Mouse (Mus musculus): ENCODE data around the gene Lrrc41. TPM values are rescaled to one million over a fixed set of nuclear protein-coding genes. Genes with fewer than 3 reads are reported as not detected.

Lrrc41 gene
- polyA plus RNA-seq, 1 experiment = 47.3 TPM

- 79% methylated on average over 7 of the region's 7 CpGs for WGBS
- TF ChIP-seq CTCF (conservative IDR thresholded peaks at IDR 0.05; ENCODE audit: insufficient read depth, insufficient read length, low read depth, low read length) (no peak), POLR2A (IDR thresholded peaks at IDR 0.05; ENCODE audit: low read depth, low read length) (no peak)
- Histone ChIP-seq H3K27ac (ENCODE audit: insufficient read depth, low read depth, low read length) (no peak overlapping the region), H3K36me3 (ENCODE audit: control insufficient read depth, insufficient read depth, low read length) (no peaks in the 10 kb centered on the region), H3K27me3 (replicated peaks; ENCODE audit: control insufficient read depth, insufficient read depth, low read length) (no peaks in the 10 kb centered on the region), H3K4me1 (ENCODE audit: control insufficient read depth, insufficient read depth, low read length) (no peaks in the 10 kb centered on the region; the same call in 1 of the 2 replicates), H3K4me3 (ENCODE audit: insufficient read depth, low read depth, low read length) (no peak overlapping the region)
- no peak for DNase-seq
Observed at GRCm38 (mm10) chr4:116048130-116048920, 26.7 kb upstream of the Lrrc41 start.

- no peak for DNase-seq
- TF ChIP-seq CTCF (conservative IDR thresholded peaks at IDR 0.05; ENCODE audit: insufficient read depth, insufficient read length, low read depth, low read length) (no peak), POLR2A (IDR thresholded peaks at IDR 0.05; ENCODE audit: low read depth, low read length) (no peak)
- no peak overlapping the region for H3K4me3 ChIP-seq (ENCODE audit: insufficient read depth, low read depth, low read length)
- H3K4me1 ChIP-seq (ENCODE audit: control insufficient read depth, insufficient read depth, low read length) = no peaks in the 10 kb centered on the region; the same call in 1 of the 2 replicates
- H3K27ac ChIP-seq (ENCODE audit: insufficient read depth, low read depth, low read length) = no peak overlapping the region
- no peaks in the 10 kb centered on the region for H3K27me3 ChIP-seq (replicated peaks; ENCODE audit: control insufficient read depth, insufficient read depth, low read length)
- 79% methylated on average over 3 of the region's 3 CpGs for WGBS
- H3K36me3 ChIP-seq (ENCODE audit: control insufficient read depth, insufficient read depth, low read length) = no peaks in the 10 kb centered on the region
Observed at GRCm38 (mm10) chr4:116049211-116049610, 25.9 kb upstream of the Lrrc41 start.

DNA sequence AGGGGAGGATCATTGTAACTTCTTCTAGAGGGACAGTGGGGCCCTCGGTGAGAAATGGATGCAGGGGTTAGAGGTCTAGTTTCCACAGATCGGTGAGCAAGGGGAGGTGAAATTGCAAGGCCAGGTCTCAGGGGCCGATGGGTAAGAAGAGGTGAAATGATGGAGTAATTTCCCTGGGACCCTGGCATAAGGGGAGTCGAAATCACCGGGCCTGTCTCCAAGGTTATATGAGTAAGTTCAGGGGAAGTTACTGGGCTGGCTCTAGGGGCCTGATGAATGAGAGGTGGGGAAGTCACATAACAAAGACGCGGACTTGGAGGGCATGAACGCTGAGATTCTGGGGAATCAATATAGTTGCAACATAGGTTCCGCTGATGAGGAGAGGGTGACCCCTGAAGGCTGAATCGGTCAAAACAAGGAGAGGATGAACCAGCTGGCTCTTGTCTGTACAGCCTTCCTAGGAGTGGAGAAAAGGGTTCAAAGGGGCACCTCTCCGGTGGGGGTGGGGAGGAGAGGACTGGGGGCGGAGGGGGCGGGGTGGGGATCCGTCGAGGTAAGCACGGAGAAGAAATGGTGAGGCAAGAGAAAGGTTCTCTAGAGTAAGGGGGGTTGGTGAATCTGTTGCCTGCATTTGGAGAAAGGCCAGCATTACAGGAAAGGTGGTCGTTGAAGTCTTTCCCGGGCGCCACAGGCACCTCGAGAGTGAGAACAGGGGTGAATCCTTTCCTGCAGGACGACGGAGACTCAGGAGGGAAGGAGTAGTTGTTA, 22.4 kb upstream of the Lrrc41 start:
- Histone ChIP-seq H3K4me1 (ENCODE audit: control insufficient read depth, insufficient read depth, low read length) (no peaks in the 10 kb centered on the region; the same call in 1 of the 2 replicates), H3K27me3 (replicated peaks; ENCODE audit: control insufficient read depth, insufficient read depth, low read length) (no peaks in the 10 kb centered on the region), H3K4me3 (ENCODE audit: insufficient read depth, low read depth, low read length) (peak overlapping the region; percentile 60), H3K36me3 (ENCODE audit: control insufficient read depth, insufficient read depth, low read length) (no peaks in the 10 kb centered on the region), H3K27ac (ENCODE audit: insufficient read depth, low read depth, low read length) (peak overlapping the region; percentile 58)
- TF ChIP-seq CTCF (conservative IDR thresholded peaks at IDR 0.05; ENCODE audit: insufficient read depth, insufficient read length, low read depth, low read length) = peak; percentile 63
- TF ChIP-seq POLR2A (IDR thresholded peaks at IDR 0.05; ENCODE audit: low read depth, low read length) = no peak
- 4% methylated on average over 22 of the region's 22 CpGs for WGBS
- peak; percentile 77 for DNase-seq

GRCm38 (mm10) chr4:116053399-116053961, 21.6 kb upstream of the Lrrc41 start, which contains the start of gene Nsun4:
Nsun4 (minus strand) TSS chr4:116053876.
- no peaks in the 10 kb centered on the region for H3K36me3 ChIP-seq (ENCODE audit: control insufficient read depth, insufficient read depth, low read length)
- WGBS = under 1% methylated on average over 35 of the region's 35 CpGs
- TF ChIP-seq POLR2A (IDR thresholded peaks at IDR 0.05; ENCODE audit: low read depth, low read length) (peak; percentile 78), CTCF (conservative IDR thresholded peaks at IDR 0.05; ENCODE audit: insufficient read depth, insufficient read length, low read depth, low read length) (no peak)
- no peaks in the 10 kb centered on the region; the same call in 1 of the 2 replicates for H3K4me1 ChIP-seq (ENCODE audit: control insufficient read depth, insufficient read depth, low read length)
- H3K4me3 ChIP-seq (ENCODE audit: insufficient read depth, low read depth, low read length) = peak within 1 kb of the TSS; percentile 60
- DNase-seq = peak; percentile 95
- peak within 1 kb of the TSS; percentile 58 for H3K27ac ChIP-seq (ENCODE audit: insufficient read depth, low read depth, low read length)
- no peaks in the 10 kb centered on the region for H3K27me3 ChIP-seq (replicated peaks; ENCODE audit: control insufficient read depth, insufficient read depth, low read length)

DNA sequence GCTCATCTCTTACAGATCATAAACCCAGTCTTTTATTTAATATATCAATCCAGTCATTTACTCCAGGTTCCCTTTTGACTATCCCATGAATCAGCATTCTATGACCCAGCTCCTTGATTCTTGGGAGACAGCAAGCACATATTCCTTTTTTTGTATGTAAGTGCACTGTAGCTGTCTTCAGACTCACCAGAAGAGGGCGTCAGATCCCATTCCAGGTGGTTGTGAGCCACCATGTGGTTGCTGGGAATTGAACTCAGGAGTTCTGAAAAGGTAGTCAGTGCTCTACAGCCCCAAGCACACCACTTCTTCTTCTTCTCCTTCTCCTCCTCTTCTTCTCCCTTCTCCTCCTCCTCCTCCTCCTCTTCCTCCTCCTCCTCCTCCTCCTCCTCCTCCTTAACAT, 17.5 kb upstream of the Lrrc41 start:
- TF ChIP-seq POLR2A (IDR thresholded peaks at IDR 0.05; ENCODE audit: low read depth, low read length) = no peak
- TF ChIP-seq CTCF (conservative IDR thresholded peaks at IDR 0.05; ENCODE audit: insufficient read depth, insufficient read length, low read depth, low read length) = no peak
- WGBS = 12% methylated on average over 1 of the region's 1 CpGs
- no peaks in the 10 kb centered on the region; the same call in 1 of the 2 replicates for H3K4me1 ChIP-seq (ENCODE audit: control insufficient read depth, insufficient read depth, low read length)
- H3K27me3 ChIP-seq (replicated peaks; ENCODE audit: control insufficient read depth, insufficient read depth, low read length) = no peaks in the 10 kb centered on the region
- no peak overlapping the region for H3K4me3 ChIP-seq (ENCODE audit: insufficient read depth, low read depth, low read length)
- no peak for DNase-seq
- H3K27ac ChIP-seq (ENCODE audit: insufficient read depth, low read depth, low read length) = no peak overlapping the region
- H3K36me3 ChIP-seq (ENCODE audit: control insufficient read depth, insufficient read depth, low read length) = no peaks in the 10 kb centered on the region

DNA sequence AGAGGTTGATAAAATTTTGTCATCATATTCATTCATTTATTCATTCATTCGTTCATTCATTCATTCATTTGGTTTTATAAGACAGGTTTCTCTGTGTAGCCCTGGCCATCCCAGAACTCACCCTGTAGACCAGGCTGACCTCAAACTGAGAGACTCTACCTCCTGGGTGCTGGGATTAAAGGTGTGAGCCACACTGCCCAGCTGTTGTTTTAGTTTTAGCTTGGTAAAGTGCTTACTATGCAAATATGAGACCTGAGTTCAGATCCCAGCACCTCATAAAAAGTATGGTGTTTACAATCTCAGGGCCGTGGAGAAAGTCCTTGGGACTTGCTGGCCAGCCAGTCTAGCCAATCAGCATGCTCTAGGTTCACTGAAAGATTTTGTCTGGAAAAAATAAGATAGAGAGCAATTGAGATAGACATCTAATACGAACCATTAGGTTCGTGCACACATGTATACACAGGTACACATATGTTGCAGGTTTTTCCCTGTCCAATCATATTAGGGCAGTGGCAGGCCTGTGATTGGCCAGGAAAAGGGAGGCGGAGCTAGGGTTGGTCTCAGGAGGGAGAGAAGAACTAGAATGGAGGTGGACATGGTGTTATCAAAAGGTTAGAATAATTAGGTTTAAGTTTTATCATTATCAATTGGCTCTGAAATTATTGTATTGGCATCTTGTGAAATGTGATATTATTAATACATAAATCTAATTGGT, 15.9 kb upstream of the Lrrc41 start:
- WGBS = 80% methylated on average over 5 of the region's 5 CpGs

More for the DNA sequence above, 15.9 kb upstream of the Lrrc41 start:
- TF ChIP-seq POLR2A (IDR thresholded peaks at IDR 0.05; ENCODE audit: low read depth, low read length) (no peak), CTCF (conservative IDR thresholded peaks at IDR 0.05; ENCODE audit: insufficient read depth, insufficient read length, low read depth, low read length) (no peak)
- no peak for DNase-seq
- no peak overlapping the region for H3K27ac ChIP-seq (ENCODE audit: insufficient read depth, low read depth, low read length)
- no peaks in the 10 kb centered on the region for H3K36me3 ChIP-seq (ENCODE audit: control insufficient read depth, insufficient read depth, low read length)
- no peaks in the 10 kb centered on the region for H3K4me1 ChIP-seq (ENCODE audit: control insufficient read depth, insufficient read depth, low read length)
- no peaks in the 10 kb centered on the region for H3K27me3 ChIP-seq (replicated peaks; ENCODE audit: control insufficient read depth, insufficient read depth, low read length)
- H3K4me3 ChIP-seq (ENCODE audit: insufficient read depth, low read depth, low read length) = no peak overlapping the region
